Mouse (Mus musculus): ENCODE data around the gene Pitpnm3.
A peak's percentile ranks its signal among the peaks of the same experiment; 100 is the strongest.

Pitpnm3 gene

DNA sequence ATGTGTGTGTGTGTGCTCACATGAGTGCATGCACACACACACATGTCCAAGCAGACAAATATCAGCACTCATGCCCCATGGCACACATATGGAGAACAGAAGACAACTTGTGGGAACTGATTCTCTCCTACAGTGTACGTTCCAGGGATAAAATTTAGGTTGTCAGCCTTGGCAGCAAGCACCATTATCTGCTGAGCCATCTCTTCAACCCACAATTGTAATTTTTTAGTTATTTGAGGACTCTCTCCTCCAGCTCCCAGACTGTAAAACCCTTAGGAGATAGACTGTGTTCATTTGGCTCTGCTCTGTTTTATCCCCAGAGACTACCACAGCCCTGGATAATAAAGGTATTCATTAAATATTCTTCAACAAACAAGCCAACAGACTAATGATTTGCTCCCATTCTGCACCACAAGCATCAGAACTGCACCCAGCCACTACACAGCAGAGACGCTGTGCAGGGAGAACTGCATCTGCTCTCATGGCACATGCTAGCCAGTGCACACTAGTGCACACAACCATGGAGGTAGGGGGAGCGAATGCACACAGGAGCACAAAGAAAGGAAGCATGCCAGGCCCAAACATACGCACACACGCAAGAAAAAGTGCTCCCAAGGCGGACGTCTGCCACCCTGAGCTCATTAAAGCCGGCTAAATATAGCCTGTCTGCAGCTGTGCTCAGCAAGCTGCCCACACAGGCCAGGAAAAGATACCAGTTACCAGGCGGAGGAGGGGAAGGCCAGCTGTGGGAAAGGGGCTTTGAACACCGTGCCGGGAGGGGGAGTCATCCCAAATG, 49.1 kb downstream of the Pitpnm3 start:
- DNase-seq = no peak

DNA sequence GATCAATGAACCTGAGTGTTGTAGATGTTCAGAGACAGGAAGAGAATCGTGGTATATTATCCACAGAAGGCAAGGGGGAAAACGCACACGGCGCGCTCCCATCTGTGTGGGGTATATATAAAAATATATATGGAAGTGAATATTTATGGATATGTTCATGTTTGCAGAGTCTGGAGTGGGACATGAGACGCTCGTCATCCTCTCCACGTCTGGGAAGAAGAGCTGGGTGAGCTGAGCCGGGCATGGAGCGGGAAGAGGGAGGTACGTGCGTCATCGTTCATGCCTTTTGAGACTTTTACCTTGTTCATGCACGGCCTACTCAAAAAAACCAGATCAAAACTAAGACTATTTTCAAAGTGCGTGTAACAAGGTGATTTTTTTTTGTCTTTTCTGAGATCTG, 51.2 kb downstream of the Pitpnm3 start:
- no peak for DNase-seq

DNA sequence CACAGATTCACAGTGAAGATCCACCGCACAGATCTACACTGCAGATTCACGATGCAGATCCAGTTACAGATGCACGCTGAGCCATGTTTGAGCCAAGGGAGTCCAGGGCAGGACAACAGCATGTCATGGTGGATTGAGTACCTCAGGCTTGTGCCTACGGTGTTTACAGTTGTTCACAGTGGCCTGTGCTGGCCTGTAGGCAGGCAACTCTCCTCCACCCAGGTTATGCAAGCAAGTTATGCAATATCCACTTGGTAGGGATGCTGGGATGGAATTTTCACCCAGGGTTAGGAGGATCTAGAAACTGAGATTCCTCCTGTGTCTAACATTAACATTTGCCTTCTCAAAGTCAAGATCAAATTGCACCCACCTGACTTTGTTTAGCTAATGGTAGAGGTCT, 53.0 kb downstream of the Pitpnm3 start:
- DNase-seq = no peak

DNA sequence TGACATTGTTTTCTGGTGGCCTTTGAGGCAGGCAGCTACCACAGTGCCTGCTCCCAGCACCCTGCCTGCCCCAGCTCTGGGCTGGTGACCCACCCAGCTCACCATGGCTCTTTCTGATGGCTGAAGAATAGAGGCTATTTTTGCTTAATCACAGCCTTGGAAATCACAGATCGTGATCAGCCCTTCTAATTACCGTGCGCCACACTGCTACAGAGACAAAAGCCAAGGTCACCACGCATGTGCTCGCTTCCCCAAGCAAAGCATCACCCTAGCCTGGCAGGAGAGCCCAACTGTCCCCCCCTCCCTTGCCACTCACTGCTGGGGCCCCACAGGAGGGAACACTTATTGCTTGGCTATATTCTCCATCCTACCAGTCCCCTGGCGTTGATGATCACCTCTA, 55.1 kb downstream of the Pitpnm3 start:
- DNase-seq = no peak

DNA sequence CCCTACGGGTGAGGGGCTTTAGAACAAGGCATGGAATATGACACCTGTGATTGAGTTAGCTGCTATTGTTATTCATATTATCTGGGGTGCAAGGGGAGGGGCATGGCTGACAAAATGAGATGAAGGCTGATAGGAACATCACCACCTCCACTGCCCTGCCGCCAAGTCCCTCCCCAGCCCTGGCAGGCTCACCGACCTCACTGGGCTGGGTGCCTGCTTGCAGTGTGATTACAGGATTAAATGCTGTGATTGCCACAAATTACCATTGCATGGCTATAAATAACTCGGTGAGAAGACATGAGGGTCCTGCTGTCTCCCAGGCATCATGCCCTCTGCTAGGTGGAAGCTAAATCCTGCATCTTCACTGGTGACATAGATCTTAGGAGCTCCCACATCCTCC, 56.9 kb downstream of the Pitpnm3 start:
- DNase-seq = no peak

DNA sequence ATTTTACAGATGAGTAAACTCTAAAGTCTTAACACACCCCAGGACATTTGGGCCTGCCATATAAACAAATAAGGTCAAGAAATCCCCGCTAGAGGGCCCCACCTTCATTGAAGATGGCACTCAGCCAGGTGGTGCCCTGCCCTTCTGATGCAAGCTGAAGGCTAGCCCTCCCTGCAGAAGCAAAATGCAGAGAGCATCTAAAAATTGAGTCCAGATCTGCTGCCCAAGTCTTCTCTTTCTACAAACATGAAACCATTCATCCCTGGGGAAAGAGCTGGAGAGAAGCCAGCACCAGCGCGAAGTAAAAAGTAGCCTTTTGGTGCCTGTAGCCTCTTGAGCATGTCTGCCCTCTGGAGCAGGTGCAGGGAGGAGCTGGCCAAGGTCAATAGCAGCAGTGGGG, 57.5 kb downstream of the Pitpnm3 start:
- DNase-seq = no peak

DNA sequence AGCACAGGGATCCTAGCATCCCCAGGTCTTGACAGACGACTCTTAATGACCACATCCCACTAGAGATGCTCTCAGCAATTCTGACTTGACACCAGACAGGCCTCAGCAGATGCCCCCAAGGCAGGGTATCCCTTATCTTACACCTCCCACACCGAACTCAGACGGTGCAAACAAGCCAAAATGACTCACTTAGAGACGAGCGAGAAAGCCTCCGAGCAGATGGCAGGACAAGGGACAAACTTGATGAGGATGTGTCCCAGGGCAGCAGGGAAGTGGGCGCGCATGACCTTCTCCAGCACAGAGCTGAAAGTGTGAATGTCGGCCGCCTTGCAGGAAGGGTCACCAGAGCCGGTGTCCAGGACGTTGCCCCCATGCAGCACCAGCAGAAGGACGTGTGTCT, 61.3 kb downstream of the Pitpnm3 start:
- DNase-seq = no peak

DNA sequence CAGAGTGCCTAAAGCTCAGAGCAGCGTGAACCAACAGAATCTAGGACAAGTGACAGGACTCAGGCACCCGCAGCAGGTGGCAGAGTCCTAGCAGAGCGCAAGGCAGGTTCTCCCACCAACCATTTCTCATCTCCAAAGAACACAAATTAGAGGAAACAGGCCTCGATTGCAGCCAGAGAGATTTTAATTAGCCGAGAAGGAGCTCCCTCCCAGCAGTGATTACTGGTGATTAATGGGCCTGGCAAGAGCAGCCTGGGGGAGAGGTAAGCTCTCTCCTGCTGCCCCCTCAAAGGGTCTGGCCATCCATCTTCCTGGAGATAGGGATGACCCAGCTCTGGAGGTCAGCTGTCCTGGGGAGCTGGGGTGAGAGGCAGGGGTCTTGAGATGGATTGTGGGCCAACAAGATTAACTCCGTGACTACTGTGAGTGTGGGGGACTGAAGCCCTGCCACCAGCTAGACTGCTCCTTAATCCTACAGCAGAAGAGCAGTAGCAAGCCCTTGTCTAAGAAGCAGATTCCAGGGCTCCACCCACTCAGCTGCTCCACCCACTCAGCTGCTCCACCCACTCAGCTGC, 63.2 kb downstream of the Pitpnm3 start:
- no peak for DNase-seq

DNA sequence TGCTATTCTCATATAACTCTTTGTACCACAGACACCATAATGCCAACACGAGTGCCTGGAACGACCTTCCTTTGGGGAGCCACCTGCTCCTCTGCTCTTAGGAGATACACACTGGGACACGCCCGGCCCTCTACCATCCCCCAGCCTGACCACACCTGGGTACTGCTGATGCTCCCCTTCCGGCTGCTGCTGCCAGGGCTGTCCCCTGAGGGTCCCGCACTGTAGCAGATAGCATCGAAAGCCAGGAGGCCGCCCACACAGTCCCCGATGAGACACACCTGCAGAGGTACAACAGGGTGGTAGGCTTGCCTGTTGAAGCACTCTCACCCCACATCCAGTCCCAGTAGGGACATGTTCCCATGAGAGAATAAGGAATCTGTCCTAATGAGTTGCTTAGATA, 64.8 kb downstream of the Pitpnm3 start:
- no peak for DNase-seq

DNA sequence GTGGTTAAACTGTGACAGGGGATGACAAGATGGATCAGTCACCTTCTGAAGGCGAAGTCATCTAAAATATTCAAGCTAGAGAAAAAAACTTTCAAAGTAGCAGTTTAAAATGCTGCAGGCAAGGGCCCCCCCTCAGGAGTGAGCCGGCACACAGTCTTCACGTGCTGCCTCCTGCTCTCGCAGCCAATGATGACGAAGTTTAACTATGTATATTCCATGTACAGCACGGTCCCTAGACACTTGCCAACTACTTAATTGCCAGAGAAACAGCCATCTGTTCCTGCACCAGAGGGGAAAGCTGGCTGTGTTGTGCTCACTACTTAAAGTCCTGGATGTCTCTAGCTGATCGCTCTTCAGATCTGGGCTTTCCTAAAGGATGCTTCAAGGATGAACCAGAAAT, 67.6 kb downstream of the Pitpnm3 start:
- no peak for DNase-seq

DNA sequence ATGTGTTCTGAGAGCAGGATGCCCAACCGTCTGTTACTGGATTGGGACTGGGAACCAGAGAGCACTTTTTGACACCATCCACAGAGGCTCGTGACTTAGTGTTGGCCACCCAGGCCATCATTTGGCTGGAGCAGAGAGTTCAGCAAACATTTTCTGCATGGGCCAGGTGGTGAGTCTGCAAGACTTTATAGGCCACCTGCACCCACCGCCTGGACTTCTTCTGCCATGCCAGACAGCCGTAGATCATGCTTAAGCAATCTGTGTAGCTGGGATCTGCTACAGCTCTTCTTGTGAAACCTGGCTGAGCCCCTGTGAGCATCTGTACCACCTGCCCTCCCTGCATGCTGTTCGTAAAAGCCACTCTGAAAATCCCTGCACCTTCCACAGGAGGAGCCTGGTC, 68.3 kb downstream of the Pitpnm3 start:
- DNase-seq = no peak

DNA sequence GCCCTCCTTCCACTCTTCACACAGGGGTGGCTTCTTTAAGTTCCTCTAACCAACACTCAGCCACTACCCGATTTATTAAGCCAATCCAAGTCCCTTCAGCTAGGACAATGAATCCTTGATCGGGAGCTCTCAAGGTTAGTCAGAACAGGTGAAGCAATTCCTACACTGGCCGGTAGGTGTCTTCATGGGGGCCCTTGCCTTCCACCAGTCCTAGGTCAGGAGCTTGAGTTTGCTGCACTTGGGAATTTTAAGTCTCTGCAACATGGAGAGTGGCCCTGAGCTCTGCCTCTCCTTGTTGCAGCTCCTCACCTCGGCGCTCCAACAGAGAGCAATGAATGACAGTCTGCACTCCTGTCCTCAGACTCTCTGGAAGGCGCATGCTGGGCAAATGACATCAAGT, 69.2 kb downstream of the Pitpnm3 start:
- peak; percentile 46 for DNase-seq

DNA sequence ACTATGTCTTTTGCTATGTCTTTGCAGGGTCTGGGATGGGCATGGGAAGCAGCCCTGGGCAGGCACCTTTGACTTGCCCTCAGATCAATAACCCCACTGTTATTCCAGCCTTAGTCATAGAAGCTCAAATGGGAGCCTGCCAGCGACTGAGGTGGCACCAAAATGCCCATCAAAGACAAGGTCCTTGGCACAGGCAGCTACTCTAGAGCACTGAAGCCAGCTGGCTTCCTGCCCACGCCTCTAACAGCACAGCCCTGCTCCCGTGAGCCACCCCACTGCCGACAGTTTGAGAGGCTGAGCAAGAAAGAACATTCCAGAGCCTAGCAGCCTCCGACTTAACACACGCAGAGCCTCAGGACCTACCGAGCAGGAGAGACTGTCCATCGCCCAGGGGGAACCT, 70.5 kb downstream of the Pitpnm3 start:
- peak; percentile 44 for DNase-seq

DNA sequence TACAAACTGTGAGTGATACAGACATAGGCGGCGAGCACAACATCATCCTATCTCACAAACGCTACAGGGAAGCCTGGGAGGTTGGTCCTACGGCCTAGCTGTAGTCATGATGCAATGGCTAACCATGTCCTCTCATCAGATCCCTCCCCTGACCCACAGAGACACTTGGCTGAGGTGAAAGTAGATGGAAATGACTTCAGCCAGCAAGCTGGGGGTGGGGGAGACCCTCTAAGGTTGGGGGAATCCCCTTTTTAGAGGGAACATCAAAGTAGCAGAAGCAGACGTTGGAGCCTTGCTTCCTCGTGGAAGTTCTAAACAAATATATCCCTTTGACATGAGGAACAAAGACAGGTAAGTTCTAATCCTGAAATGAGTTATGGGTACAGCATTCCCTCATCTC, 71.2 kb downstream of the Pitpnm3 start:
- DNase-seq = no peak

DNA sequence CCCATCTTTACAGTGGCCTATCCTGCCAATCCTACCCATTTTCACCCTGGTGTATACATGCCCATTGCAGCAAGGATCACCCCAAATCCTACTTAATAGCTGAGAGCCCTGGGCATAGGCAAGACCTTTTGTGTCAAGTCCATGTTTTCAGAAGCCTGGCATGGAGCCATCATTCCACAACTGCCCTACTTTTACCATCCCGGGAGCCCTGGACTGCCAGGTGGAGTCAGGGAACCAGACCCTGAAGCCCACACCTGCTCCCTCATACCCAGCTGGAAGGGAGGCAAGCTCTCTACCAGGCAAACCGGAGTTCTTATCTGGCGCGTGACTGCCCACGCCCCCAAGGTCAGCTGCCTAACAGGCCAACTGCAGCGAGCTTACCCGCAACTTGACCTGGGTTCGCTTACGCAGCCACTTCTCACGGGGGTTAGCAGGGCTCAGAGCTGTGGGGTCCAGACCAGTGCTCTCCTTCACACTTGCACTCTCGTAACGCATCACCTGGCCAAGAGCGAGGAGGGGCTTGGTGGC, 74.4 kb downstream of the Pitpnm3 start:
- no peak for DNase-seq

DNA sequence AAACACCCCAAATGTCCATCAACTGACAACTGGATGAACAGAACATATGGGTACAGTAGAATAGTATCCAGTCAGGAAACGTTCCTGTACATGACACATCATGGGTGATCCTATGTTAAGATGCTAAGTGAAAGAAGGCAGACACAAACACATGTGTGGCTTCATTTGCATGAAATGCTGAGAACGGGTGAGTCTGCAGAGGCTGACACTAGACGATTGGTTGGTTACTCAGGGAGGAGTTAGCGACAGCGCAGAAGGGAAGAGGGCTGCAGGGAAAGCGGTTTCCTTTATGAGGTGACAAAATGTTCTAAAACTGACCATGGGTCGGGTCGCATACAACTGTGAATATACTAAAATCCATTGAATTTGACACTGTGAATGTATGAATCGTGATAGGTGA, 75.2 kb downstream of the Pitpnm3 start:
- DNase-seq = no peak

DNA sequence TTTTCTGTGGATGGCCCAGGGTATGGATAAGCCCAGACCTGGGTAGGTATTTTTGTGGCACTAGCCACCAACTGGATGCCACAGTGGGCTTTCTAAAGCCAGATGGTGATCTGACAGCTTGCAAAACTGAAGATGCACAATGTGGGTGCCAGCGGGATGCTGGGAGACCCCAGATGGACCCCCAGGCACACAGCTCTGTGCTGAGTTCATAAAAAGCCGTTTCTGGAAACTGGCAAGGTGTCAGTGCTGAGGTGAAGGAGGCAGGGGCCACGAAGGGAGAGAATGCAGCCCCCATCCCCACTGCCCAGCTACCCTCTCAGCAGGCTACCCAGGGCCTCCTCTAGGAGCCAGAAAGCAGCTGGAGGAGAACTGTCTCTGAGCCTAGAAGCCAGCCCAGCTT, 78.4 kb downstream of the Pitpnm3 start:
- no peak for DNase-seq

DNA sequence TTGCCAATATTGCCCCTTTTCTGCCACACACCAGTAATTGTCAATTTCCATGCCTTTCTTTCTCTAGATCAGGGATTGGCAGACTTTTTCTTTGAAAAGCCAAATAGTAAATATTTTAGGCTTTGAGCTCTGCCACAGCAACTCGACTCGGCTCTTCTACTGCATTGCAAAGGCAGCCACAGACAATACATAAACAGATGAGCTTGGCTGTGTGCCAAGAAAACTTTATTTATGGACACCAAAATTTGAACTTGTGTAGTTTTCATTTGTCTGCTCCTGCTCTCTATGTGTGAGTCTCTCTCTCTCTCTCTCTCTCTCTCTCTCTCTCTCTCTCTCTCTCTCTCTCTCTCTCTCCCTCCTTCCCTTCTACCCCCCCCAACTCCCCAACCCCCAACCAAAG, 80.4 kb downstream of the Pitpnm3 start:
- DNase-seq = no peak

DNA sequence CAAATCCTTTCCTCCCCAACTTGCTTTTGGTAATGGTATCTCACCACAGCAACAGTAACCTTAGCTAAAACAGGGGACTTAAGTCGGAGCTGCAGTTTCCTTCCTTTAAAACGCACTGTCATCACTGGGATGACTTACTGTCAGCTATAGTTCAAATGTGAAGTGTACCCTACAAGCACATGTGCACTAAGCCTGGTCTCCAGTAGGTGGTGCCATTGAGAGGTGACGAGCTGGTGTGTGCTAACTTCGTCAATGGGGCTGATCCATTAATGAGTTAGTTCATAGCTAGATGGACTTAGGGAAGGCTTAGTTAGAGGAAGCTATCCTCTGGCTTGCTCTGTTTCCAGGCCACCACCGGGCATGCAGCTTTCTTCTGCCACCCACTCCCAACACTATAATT, 82.9 kb downstream of the Pitpnm3 start:
- peak; percentile 69 for DNase-seq

DNA sequence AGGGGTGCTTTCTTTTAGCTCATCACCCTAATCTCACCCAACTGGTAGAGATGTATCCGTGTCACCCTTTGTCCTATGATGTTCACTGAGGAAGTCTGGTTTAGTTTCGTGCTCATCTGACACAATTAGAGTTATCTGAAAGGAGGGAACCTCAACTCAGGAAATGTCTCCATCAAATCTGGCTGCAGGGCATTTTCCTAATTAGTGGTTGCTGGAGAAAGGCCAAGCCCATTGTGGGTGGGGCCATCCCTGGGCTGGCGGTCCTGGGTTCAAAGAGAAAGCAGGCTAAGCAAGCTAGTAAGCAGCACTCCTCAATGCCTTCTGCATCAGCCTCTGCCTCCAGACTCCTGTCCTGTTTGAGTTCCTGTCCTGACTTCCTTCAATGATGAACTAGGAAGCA, 83.4 kb downstream of the Pitpnm3 start:
- no peak for DNase-seq

DNA sequence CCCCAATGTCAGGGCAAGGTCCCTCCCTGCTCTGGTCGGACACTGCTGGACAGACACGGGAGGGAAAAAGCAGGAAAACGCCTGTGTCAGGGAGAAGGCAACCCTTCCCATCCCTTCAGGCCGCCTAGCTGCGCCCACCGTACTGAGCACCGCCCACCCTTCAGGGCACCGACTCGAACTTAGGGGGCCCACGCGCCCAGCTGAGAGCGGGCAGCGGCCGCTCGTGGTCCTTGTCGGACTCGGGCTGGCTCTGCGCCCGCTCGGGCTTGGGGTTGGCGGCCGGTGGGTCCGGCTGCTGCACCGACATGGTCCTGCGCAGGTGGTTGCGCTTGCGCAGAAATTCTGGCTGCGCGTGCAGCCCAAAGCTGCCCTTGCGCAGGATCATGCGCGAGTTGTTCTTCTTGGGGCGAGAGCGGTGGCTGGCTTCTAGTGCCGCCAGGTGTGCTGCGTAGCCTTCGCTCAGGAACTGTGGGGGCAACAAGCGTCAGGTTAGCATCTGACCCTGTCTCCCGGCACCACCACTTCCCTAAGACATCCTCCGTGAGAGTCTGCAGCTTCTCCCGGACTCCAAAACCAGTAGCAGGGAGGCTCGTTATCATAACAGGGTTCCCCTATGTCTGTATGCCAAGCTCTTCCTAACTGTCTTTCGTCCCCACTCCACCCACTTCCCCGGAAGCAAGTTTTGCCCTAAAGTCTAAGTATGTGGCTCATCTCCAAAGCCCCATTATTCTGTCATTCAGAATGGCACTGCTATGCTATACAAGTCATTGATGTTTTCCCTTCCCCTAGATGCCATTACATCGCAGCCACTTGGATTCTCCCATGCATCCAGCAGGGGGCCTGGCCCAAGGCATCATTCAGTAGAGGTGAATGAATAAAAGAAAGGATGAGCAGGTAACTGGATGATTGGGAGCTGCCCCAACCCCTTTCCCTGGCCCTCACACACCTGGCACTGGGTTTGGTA, 84.4 kb downstream of the Pitpnm3 start:
- no peak for DNase-seq

DNA sequence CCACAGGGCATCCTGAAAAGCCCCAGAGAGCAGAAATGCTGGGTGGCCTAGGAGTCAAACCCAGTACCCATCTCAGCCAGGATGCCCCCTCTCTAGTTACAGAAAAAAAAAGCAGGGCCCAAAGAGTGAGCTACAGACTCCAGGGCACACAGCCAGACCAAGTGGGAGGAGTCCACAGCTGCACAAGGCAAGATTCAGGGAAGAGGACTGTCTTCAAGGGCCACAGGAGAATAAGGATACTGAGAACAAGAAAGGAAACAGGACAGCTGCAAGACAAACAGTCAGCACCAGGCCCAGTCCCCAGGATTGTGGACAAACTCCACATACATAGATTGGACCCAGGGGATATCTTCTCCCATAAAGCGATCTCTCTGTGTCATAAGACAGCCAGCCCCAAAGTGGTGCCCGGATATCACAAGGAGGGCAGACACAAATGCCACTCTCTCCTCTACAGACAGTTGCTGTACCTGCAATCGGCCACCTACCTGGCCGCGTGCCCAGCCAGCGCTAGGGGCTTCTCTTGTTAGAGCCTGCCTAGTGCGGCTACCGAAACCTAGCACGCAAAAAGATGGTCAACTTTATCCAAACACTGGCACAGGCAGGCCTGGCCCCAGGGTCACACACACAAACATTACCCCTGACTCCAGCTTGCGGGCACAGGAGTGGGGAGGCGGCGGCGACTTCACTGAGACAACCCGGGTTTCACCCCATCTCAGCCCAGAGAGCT, 85.2 kb downstream of the Pitpnm3 start:
- no peak for DNase-seq
